Comparison of ENCODE assay signal across 19 mouse cellular contexts in genomic region chr12:45833871-45834270, GRCm38 (mm10).
DNase-seq lines count a peak whose midpoint lies in the region; ATAC-seq and TF ChIP-seq lines count a peak whose summit lies in the region.
"Had no signal": no experiment of that assay in that cellular context is flagged by ENCODE, and none has a peak within 500 bp of the region (broad histone marks: within the 10 kb centered on the region; RNA-seq: fewer than 3 reads in every experiment).

No protein-coding gene starts in this region.

- H3K27me3 ChIP-seq in forebrain, postnatal 0 days (ENCODE audit: insufficient read depth, low read length), result no peaks in the 10 kb centered on the region
- H3K27me3 ChIP-seq in forebrain, embryonic 14.5 days (replicated peaks; ENCODE audit: control insufficient read depth, insufficient read depth, low read length), result no peaks in the 10 kb centered on the region
- no peaks in the 10 kb centered on the region for H3K27me3 ChIP-seq in ES-Bruce4 (ENCODE audit: control insufficient read depth, insufficient read depth, low read length, poor library complexity, severe bottlenecking)
- no peaks in the 10 kb centered on the region for H3K27me3 ChIP-seq in midbrain, embryonic 14.5 days (ENCODE audit: control insufficient read depth, insufficient read depth, low read length)
- H3K27me3 ChIP-seq in heart, embryonic 11.5 days (ENCODE audit: control insufficient read depth, insufficient read depth, low read length), result no peaks in the 10 kb centered on the region

- no peaks in the 10 kb centered on the region for H3K4me1 ChIP-seq in forebrain, postnatal 0 days (ENCODE audit: insufficient read depth)
- no peaks in the 10 kb centered on the region; the same call in 1 of the 2 replicates for H3K4me1 ChIP-seq in forebrain, embryonic 14.5 days (ENCODE audit: control insufficient read depth, insufficient read depth, low read length)
- peaks cover 2% of the 10 kb centered on the region for H3K4me1 ChIP-seq in ES-Bruce4 (ENCODE audit: control insufficient read depth, insufficient read depth, low read length)
- peaks cover 17% of the 10 kb centered on the region for H3K4me1 ChIP-seq in midbrain, embryonic 14.5 days (ENCODE audit: control insufficient read depth, insufficient read depth, low read length)
- no peaks in the 10 kb centered on the region for H3K4me1 ChIP-seq in heart, embryonic 11.5 days (ENCODE audit: control insufficient read depth, insufficient read depth, low read length)

- H3K36me3 ChIP-seq in forebrain, postnatal 0 days (ENCODE audit: insufficient read depth), result no peaks in the 10 kb centered on the region
- no peaks in the 10 kb centered on the region for H3K36me3 ChIP-seq in forebrain, embryonic 14.5 days (ENCODE audit: control insufficient read depth, insufficient read depth, low read length)
- no peaks in the 10 kb centered on the region for H3K36me3 ChIP-seq in ES-Bruce4 (ENCODE audit: control insufficient read depth, insufficient read depth, low read length, poor library complexity, severe bottlenecking)
- H3K36me3 ChIP-seq in midbrain, embryonic 14.5 days (ENCODE audit: control insufficient read depth, insufficient read depth, low read length), result no peaks in the 10 kb centered on the region
- no peaks in the 10 kb centered on the region for H3K36me3 ChIP-seq in heart, embryonic 11.5 days (ENCODE audit: control insufficient read depth, insufficient read depth, low read length)

- no peak overlapping the region for H3K9ac ChIP-seq in forebrain, postnatal 0 days
- no peak overlapping the region for H3K9ac ChIP-seq in forebrain, embryonic 14.5 days (ENCODE audit: low read length)
- H3K9ac ChIP-seq in ES-Bruce4 (ENCODE audit: low read depth, poor library complexity, severe bottlenecking), result no peak overlapping the region
- H3K9ac ChIP-seq in midbrain, embryonic 14.5 days (replicated peaks; ENCODE audit: low read length), result no peak overlapping the region
- H3K9ac ChIP-seq in heart, embryonic 11.5 days (ENCODE audit: low read depth, low read length), result no peak overlapping the region

- H3K9me3 ChIP-seq in forebrain, postnatal 0 days (ENCODE audit: low read length), result 0 out of 2 replicates have a peak, but pooled peaks cover 8% of the 10 kb centered on the region
- H3K9me3 ChIP-seq in forebrain, embryonic 14.5 days (replicated peaks; ENCODE audit: control insufficient read depth, low read length), result no peaks in the 10 kb centered on the region
- H3K9me3 ChIP-seq in ES-Bruce4 (replicated peaks; ENCODE audit: control insufficient read depth, insufficient read depth, low read length, poor library complexity, severe bottlenecking), result no peaks in the 10 kb centered on the region
- no peaks in the 10 kb centered on the region for H3K9me3 ChIP-seq in midbrain, embryonic 14.5 days (ENCODE audit: control insufficient read depth, low read length)
- peaks cover 3% of the 10 kb centered on the region; the same call in 1 of the 2 replicates for H3K9me3 ChIP-seq in heart, embryonic 11.5 days (replicated peaks; ENCODE audit: control insufficient read depth, low read length)

- no peak for TF ChIP-seq POLR2A in ES-Bruce4 (IDR thresholded peaks at IDR 0.05; ENCODE audit: insufficient read depth, low read length)
- no peak for TF ChIP-seq POLR2A in brain, embryonic 14.5 days (IDR thresholded peaks at IDR 0.05; ENCODE audit: borderline replicate concordance, extremely low read depth, insufficient read depth, insufficient read length, poor library complexity, severe bottlenecking)

- H3K4me3 ChIP-seq in forebrain, postnatal 0 days (ENCODE audit: low read depth, low read length), result no peak overlapping the region
- no peak overlapping the region for H3K4me3 ChIP-seq in forebrain, embryonic 14.5 days (ENCODE audit: low read depth, low read length)
- no peak overlapping the region for H3K4me3 ChIP-seq in ES-Bruce4 (ENCODE audit: low read depth, low read length)
- H3K4me3 ChIP-seq in midbrain, embryonic 14.5 days (replicated peaks; ENCODE audit: low read depth, low read length), result no peak overlapping the region
- H3K4me3 ChIP-seq in heart, embryonic 11.5 days (ENCODE audit: low read depth, low read length), result no peak overlapping the region

- ATAC-seq in forebrain, postnatal 0 days, result peak; percentile 79
- no peak; the same call in 1 of the 2 replicates for ATAC-seq in forebrain, embryonic 14.5 days
- ATAC-seq in midbrain, embryonic 14.5 days (ENCODE audit: low FRiP score, low TSS enrichment), result no peak
- ATAC-seq in granulocyte monocyte progenitor cell, adult 5-6 weeks (replicated peaks; ENCODE audit: poor library complexity, severe bottlenecking), result no peak
- ATAC-seq in heart, embryonic 11.5 days (replicated peaks; ENCODE audit: insufficient number of reproducible peaks, low FRiP score, low TSS enrichment), result no peak
- ATAC-seq: lung, postnatal 0 days had no signal

- no peak overlapping the region for H3K4me2 ChIP-seq in forebrain, postnatal 0 days (ENCODE audit: low read depth)
- H3K4me2 ChIP-seq in forebrain, embryonic 14.5 days (ENCODE audit: low read length), result no peak overlapping the region
- H3K4me2 ChIP-seq in midbrain, embryonic 14.5 days (ENCODE audit: low read length), result no peak overlapping the region
- no peak overlapping the region for H3K4me2 ChIP-seq in heart, embryonic 11.5 days

- WGBS in forebrain, postnatal 0 days, result 76% methylated on average over 1 of the region's 1 CpGs
- 86% methylated on average over 1 of the region's 1 CpGs for WGBS in forebrain, embryonic 14.5 days
- WGBS in midbrain, embryonic 14.5 days, result 83% methylated on average over 1 of the region's 1 CpGs
- 73% methylated on average over 1 of the region's 1 CpGs for WGBS in heart, embryonic 11.5 days (ENCODE audit: insufficient replicate concordance)

- TF ChIP-seq CTCF in forebrain, postnatal 0 days (IDR thresholded peaks at IDR 0.05; ENCODE audit: low read depth), result no peak
- no peak for TF ChIP-seq CTCF in ES-Bruce4 (IDR thresholded peaks at IDR 0.05; ENCODE audit: low read depth, low read length)
- no peak for TF ChIP-seq CTCF in brain, embryonic 14.5 days (IDR thresholded peaks at IDR 0.05; ENCODE audit: borderline replicate concordance, extremely low read depth, insufficient read depth, insufficient read length)

- DNase-seq in forebrain, postnatal 0 days, result peak; percentile 49
- DNase-seq in forebrain, embryonic 14.5 days (ENCODE audit: low spot score), result no peak
- peak; percentile 33 for DNase-seq in brain, embryonic 14.5 days (ENCODE audit: low read depth)
- DNase-seq in midbrain, embryonic 14.5 days, result peak; percentile 30
- DNase-seq: adrenal gland, adult 2 months; B cell, adult 2 months; cerebellum, adult 11 months; gastrocnemius, postnatal 36 days; kidney, adult 18-20 months; layer of hippocampus, postnatal 36 days; left cerebral cortex, postnatal 4 days; liver; right cerebral cortex, postnatal 4 days had no signal

- TF ChIP-seq EP300 in ES-Bruce4 (IDR thresholded peaks at IDR 0.05; ENCODE audit: insufficient read depth, low read depth, low read length), result no peak

- no peak overlapping the region for H3K27ac ChIP-seq in forebrain, postnatal 0 days (ENCODE audit: low read depth, low read length)
- no peak overlapping the region for H3K27ac ChIP-seq in forebrain, embryonic 14.5 days (ENCODE audit: low read depth, low read length)
- H3K27ac ChIP-seq in ES-Bruce4 (ENCODE audit: insufficient read depth, low read length), result peak overlapping the region; percentile 65; the same call in 1 of the 2 replicates
- peak overlapping the region; percentile 73 for H3K27ac ChIP-seq in midbrain, embryonic 14.5 days (replicated peaks; ENCODE audit: low read depth, low read length)
- no peak overlapping the region for H3K27ac ChIP-seq in heart, embryonic 11.5 days (ENCODE audit: low read depth, low read length)
- H3K27ac ChIP-seq: kidney, postnatal 0 days; stomach, postnatal 0 days had no signal

Comparison
In these comparisons a context has a peak if more than half of its experiments do, and no peak if none do; other contexts are left out.
1. H3K27ac ChIP-seq: peak in ES-Bruce4 (single experiment) and midbrain, embryonic 14.5 days (single experiment); none in forebrain, postnatal 0 days (single experiment), forebrain, embryonic 14.5 days (single experiment) and heart, embryonic 11.5 days (single experiment).